Mouse (Mus musculus) stomach, embryonic 15.5 days (tissue): ENCODE results near the gene Srpk2. TPM values are rescaled to one million over a fixed set of nuclear protein-coding genes. Genes with fewer than 3 reads are reported as not detected.
A peak's percentile ranks its signal among the peaks of the same experiment; 100 is the strongest.
"Not testable (repeated sequence)": the region's sequence is repeated elsewhere in the genome, so short reads cannot be mapped to it uniquely, and the experiment has no call there.

Experiments
- ATAC-seq: fragments of 200-750 bp; cut with Nextera tagmentation; 2 replicates; pipeline ENCODE4 v1.8.0; 2017; ENCODE audit warnings: low read depth, moderate number of reproducible peaks, moderate TSS enrichment; ENCODE audit not compliant: insufficient read depth, low FRiP score
- H3K27ac ChIP-seq: fragments of 300-500 bp; sonication (generic); 2 replicates; pipeline ENCODE4 v1.5.1; 2015; ENCODE audit warnings: mild to moderate bottlenecking, inconsistent platforms
- H3K27me3 ChIP-seq: fragments of 300-500 bp; sonication (generic); replicated peaks from 2 replicates; pipeline ENCODE4 v1.6.1; 2015; ENCODE audit warnings: inconsistent platforms
- H3K36me3 ChIP-seq: fragments of 300-500 bp; sonication (generic); 2 replicates; pipeline ENCODE4 v1.6.1; 2015; ENCODE audit warnings: inconsistent platforms
- H3K4me1 ChIP-seq: fragments of 300-500 bp; sonication (generic); 2 replicates; pipeline ENCODE4 v1.6.1; 2015; ENCODE audit warnings: inconsistent platforms
- H3K4me2 ChIP-seq: fragments of 300-500 bp; sonication (generic); 2 replicates; pipeline ENCODE4 v1.6.1; 2015; ENCODE audit warnings: mild to moderate bottlenecking, inconsistent platforms
- H3K4me3 ChIP-seq: fragments of 300-500 bp; sonication (generic); replicated peaks from 2 replicates; pipeline ENCODE4 v1.5.1; 2015; ENCODE audit warnings: inconsistent platforms
- H3K9ac ChIP-seq: fragments of 300-500 bp; sonication (generic); 2 replicates; pipeline ENCODE4 v1.6.1; 2015; ENCODE audit warnings: inconsistent platforms
- H3K9me3 ChIP-seq: fragments of 300-500 bp; sonication (generic); 2 replicates; pipeline ENCODE4 v1.6.1; 2016; ENCODE audit warnings: inconsistent platforms
- WGBS: fragments of 180-500 bp; shearing (Covaris S2); methylation state at CpG from one replicate; pipeline ENCODE4 v1.1.7; 2015; 5-methylcytosine and 5-hydroxymethylcytosine counted together
- polyA plus RNA-seq: library from polyadenylated mRNA; unstranded; fragments of >200 nt; fragmentation: Nextera tagmentation; extraction: Ambion mirVana; gene quantifications from 2 replicates; pipeline ENCODE4 v1.2.1, GENCODE M21; 2015

Gene Srpk2
- 40.3 and 41.1 TPM in 2 replicates for polyA plus RNA-seq

- Histone ChIP-seq H3K27me3 (no peaks in the 10 kb centered on the region), H3K4me1 (no peaks in the 10 kb centered on the region), H3K9ac (no peak within 1 kb of the TSS), H3K4me3 (no peak within 1 kb of the TSS), H3K9me3 (no peaks in the 10 kb centered on the region), H3K4me2 (no peak within 1 kb of the TSS), H3K27ac (no peak within 1 kb of the TSS), H3K36me3 (no peaks in the 10 kb centered on the region)
- WGBS: 60% methylated on average over 1 of the region's 1 CpGs
- no peak for ATAC-seq
These were observed at the start of gene Srpk2 for GRCm38 (mm10) chr5:23684517-23684916. TSS of gene Srpk2 (minus strand) at chr5:23684617.

- Histone ChIP-seq H3K27ac (no peak overlapping the region), H3K9me3 (no peaks in the 10 kb centered on the region), H3K4me2 (no peak overlapping the region), H3K9ac (no peak overlapping the region), H3K36me3 (no peaks in the 10 kb centered on the region), H3K4me3 (no peak overlapping the region), H3K4me1 (no peaks in the 10 kb centered on the region), H3K27me3 (no peaks in the 10 kb centered on the region)
- no peak for ATAC-seq
- WGBS: 96% methylated on average over 2 of the region's 2 CpGs
These were observed 37.5 kb upstream of the Srpk2 start for GRCm38 (mm10) chr5:23721956-23722355.

- Histone ChIP-seq H3K4me3 (no peak overlapping the region), H3K36me3 (no peaks in the 10 kb centered on the region), H3K9ac (no peak overlapping the region), H3K4me2 (no peak overlapping the region), H3K9me3 (no peaks in the 10 kb centered on the region), H3K27ac (no peak overlapping the region), H3K27me3 (no peaks in the 10 kb centered on the region), H3K4me1 (no peaks in the 10 kb centered on the region)
- ATAC-seq: no peak
- 68% methylated on average over 4 of the region's 4 CpGs for WGBS
These were observed 34.5 kb upstream of the Srpk2 start for GRCm38 (mm10) chr5:23718881-23719328.

- H3K27me3 ChIP-seq: no peaks in the 10 kb centered on the region
- no peak overlapping the region for H3K4me2 ChIP-seq
- H3K9me3 ChIP-seq: no peaks in the 10 kb centered on the region
- ATAC-seq: no peak
- no peak overlapping the region for H3K4me3 ChIP-seq
- no peaks in the 10 kb centered on the region for H3K36me3 ChIP-seq
- H3K27ac ChIP-seq: no peak overlapping the region
- 66% methylated on average over 1 of the region's 1 CpGs for WGBS
- H3K4me1 ChIP-seq: no peaks in the 10 kb centered on the region
- H3K9ac ChIP-seq: no peak overlapping the region
These were observed 33.7 kb upstream of the Srpk2 start for GRCm38 (mm10) chr5:23718182-23718534.

DNA sequence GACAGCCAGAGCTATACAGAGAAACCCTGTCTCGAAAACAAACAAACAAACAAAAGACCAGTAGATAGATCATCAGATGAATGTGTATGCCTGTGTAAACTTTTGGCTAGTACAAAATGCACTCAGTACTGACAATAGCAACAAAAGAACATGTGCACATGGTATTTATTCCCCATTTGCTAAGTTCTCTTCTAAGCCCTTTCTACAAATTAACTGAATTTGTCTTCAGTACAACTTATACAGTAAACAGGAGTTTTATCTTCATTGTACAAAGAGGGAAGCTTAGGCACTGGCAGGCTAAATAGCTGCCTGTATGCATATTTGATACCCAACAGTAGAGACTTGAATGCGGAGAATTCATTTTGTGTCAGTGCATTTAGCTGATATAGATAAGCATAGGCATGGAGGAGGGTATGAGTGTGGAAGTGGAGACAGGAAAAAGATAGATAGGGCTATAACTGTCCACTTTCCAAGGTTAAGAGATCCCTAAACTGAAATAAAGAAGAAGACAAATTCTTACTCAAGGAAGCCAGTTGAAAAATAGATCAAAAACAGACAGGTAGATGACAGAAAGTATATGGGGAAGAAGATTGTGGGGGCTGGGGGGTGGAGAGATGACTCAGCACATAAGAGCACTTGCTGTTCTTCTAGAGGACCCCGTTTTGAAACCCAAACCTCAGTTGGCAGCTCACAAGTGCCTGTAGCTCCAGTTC lies 33.2 kb upstream of the Srpk2 start:
- Histone ChIP-seq H3K27me3 (no peaks in the 10 kb centered on the region), H3K9me3 (no peaks in the 10 kb centered on the region), H3K36me3 (no peaks in the 10 kb centered on the region), H3K4me1 (no peaks in the 10 kb centered on the region), H3K4me2 (no peak overlapping the region), H3K9ac (no peak overlapping the region), H3K4me3 (no peak overlapping the region), H3K27ac (no peak overlapping the region)
- WGBS: 69% methylated on average over 3 of the region's 3 CpGs
- no peak for ATAC-seq

DNA sequence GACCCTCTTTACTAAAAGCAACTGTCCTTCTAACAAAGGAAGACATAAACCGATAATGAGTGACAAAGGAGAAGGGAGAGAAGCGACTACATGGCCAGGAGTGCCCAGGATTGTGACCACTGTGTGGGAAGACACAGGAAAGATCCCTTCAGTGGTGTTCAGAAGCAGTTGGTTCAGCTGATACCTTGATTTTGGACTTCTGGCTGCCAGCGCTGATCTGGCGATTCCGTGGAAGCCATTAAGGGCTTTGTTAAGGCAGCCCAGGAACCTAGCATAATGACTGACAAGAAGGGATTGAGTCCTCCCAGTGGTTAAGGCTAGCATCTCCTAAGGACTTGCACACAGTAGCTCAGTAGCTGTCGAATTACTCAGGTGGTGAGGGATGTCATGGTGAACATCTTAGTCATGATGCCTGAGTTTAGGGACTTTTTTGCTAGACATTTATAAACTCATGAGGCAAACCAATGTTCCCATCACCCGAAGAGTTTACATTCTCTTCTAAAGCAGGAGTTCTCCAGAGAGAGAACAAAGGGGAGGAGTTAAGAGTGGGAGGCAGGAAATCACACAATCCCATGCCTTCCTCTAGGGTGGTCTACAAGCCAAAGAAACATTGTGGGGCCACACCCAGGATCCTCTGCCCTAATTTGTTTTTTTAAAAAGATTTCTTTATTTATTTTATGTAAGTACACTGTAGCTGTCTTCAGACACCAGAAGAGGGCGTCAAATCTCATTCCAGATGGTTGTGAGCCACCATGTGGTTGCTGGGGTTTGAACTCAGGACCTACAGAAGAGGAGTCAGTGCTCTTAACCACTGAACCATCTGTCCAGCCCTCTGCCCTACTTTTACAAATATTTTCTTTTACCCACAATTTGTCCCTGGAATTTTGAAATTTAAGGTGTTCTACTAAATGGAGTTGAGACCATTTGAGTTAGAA lies 29.3 kb upstream of the Srpk2 start:
- no peaks in the 10 kb centered on the region for H3K4me1 ChIP-seq
- no peak overlapping the region for H3K9ac ChIP-seq
- H3K9me3 ChIP-seq: no peaks in the 10 kb centered on the region; the same call in 1 of the 2 replicates
- H3K27ac ChIP-seq: no peak overlapping the region
- no peaks in the 10 kb centered on the region for H3K27me3 ChIP-seq
- 86% methylated on average over 8 of the region's 8 CpGs for WGBS
- peaks cover 16% of the 10 kb centered on the region for H3K36me3 ChIP-seq
- ATAC-seq: no peak
- no peak overlapping the region for H3K4me3 ChIP-seq
- H3K4me2 ChIP-seq: no peak overlapping the region

DNA sequence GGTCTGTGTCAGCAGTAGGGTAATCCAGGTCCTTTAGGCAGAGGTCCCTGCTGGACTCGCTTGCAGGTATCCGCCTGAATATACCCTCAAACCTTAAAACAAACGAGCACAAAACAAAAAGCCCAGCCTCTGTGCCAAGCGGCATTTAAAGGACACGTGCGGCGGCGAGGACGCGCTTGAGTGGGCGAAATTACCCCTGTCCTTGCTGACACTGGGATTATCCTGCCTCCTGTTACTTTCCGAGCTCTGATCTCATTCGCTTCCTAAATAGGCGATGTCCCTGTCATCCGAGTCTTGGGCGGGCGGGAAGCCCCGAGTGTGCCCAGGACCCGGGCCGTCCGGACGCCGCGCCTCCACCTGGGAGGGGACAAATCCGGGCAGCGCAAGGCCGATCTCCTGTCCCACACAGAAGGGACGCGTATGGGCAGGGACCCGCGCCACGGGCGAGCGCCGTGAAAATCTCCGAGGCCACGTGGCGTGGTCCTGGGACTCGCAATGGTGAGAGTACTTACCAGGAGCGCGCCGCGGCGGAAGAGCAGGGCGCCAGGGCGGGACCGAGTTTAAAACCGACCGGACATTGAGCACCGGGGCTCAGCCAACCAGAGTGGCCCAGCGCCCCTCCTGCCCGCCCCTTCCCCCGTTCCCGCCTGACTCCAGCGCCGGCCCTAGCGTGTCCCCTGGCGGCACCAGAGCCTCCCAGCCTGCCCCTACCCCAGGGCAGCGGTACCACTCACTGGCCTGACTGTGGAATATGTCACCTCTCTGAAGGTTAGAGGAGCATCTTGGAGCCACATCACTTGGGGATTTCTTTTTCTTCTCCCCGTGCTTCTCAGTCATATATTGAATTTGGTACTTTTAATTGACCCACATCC lies 27.9 kb upstream of the Srpk2 start:
- Histone ChIP-seq H3K27me3 (no peaks in the 10 kb centered on the region), H3K9ac (peak overlapping the region; percentile 64), H3K27ac (peak overlapping the region; percentile 49), H3K9me3 (no peaks in the 10 kb centered on the region; the same call in 1 of the 2 replicates), H3K4me3 (peak overlapping the region; percentile 75), H3K4me2 (peak overlapping the region; percentile 62), H3K4me1 (no peaks in the 10 kb centered on the region), H3K36me3 (peaks cover 26% of the 10 kb centered on the region)
- 5% methylated on average over 60 of the region's 60 CpGs for WGBS
- peak; percentile 100 for ATAC-seq

DNA sequence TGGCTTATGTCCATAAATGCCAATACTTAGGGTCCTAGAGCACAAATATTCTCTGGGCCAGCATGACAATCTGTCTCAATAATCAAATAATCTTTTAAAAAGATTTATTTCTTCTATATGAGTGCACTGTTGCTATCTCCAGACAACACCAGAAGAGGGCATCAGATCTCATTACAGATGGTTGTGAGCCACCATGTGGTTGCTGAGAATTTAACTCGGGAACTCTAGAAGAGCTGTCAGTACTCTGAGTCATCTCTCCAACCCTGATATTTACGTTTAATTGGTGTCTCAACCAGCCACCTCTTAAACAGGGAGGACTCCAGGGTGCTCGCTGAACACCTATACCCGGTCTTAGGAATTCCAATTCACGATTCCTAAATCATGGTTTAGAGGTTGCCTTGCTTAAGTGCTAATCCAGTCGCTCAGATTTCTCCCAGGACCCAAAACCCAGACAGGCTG lies 27.3 kb upstream of the Srpk2 start:
- not testable (repeated sequence) for ATAC-seq, H3K4me1 ChIP-seq, H3K9me3 ChIP-seq, H3K27me3 ChIP-seq
- WGBS: 45% methylated on average over 6 of the region's 6 CpGs
- Histone ChIP-seq H3K4me2 (peak overlapping the region; percentile 62), H3K36me3 (peaks cover 33% of the 10 kb centered on the region), H3K9ac (peak overlapping the region; percentile 64), H3K4me3 (peak overlapping the region; percentile 75), H3K27ac (peak overlapping the region; percentile 49; the same call in 1 of the 2 replicates)

DNA sequence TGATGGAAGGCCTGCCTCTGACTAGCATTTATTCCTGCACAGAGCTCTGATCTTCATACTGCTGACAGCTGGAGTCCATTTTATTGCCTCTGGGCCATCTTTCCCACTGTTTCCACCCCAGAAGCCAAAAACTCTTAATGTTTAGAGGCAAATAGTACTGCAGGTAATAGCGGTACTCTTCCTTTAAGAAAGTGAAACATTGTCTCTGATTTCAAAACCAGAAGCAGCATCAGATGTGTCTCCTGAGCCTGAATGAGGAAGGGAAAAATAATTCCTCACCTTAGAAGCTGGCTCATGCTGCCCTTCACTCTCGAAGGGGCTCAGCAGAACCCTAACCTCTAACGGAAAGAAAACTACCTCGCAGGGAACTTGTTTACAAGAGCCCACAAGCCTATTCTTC lies 26.8 kb upstream of the Srpk2 start:
- Histone ChIP-seq H3K9ac (no peak overlapping the region), H3K4me3 (no peak overlapping the region), H3K27ac (no peak overlapping the region), H3K36me3 (peaks cover 36% of the 10 kb centered on the region), H3K4me2 (no peak overlapping the region), H3K27me3 (no peaks in the 10 kb centered on the region), H3K4me1 (no peaks in the 10 kb centered on the region), H3K9me3 (no peaks in the 10 kb centered on the region; the same call in 1 of the 2 replicates)
- WGBS: 93% methylated on average over 4 of the region's 4 CpGs
- no peak for ATAC-seq

DNA sequence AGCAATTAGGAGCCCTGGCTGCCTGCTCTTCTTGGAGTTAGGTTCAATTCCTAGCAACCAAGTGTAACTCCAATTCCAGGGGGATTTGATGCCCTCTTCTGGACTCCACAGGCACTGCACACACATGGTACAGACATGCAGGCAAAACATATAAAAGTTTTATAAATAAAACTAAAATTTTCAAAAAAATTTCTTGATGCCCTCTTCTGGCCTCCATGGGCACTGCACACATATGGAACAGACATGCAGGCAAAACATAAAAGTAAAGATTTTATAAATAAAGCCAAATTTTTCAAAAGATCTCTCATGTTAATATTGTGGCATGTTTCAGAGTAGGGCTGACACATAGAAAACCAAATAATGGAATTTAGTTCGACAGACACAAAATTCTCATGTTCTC lies 25.2 kb upstream of the Srpk2 start:
- Histone ChIP-seq H3K36me3 (peaks cover 39% of the 10 kb centered on the region), H3K27ac (no peak overlapping the region), H3K9ac (no peak overlapping the region), H3K27me3 (no peaks in the 10 kb centered on the region), H3K4me1 (no peaks in the 10 kb centered on the region), H3K4me2 (no peak overlapping the region), H3K4me3 (no peak overlapping the region), H3K9me3 (no peaks in the 10 kb centered on the region; the same call in 1 of the 2 replicates)
- no peak for ATAC-seq
- 92% methylated on average over 1 of the region's 1 CpGs for WGBS
